8 mouse cellular contexts compared by ENCODE assay signal in the genomic region with DNA sequence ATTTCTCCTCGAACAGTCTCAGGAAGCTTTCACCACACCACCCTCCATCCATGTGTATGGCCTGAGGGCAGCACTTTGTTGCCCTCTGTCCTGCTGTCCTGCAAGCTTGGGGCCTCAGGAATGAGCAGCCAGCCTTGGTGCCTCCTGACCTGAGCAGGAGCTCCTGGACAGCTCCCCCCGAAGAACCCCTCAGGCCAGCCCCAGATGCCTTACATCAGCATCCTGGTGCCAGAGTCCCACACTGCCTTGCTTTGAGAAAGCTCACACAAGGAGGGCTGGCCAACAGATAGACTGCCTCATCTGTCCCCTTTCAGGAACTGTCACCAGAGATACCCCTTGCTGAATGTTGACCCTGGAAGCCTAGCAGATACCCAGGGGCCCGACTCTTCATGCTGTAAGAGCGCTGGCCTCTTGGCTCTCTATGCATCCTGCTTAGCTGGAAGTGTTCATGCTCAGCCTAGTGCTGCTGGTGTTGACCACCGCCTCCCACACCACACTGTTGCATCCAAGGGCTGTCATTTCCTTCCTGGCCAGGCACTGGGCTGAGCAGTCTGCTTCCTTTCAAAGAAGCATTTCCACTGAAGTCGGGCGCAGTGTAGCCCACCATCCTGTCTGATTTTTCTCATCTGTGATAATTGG.
DNase-seq lines count a peak whose midpoint lies in the region; ATAC-seq and TF ChIP-seq lines count a peak whose summit lies in the region.

No protein-coding gene starts in this region.

- no peak overlapping the region for H3K9ac ChIP-seq in intestine, embryonic 14.5 days (ENCODE audit: low read length)
- H3K9ac ChIP-seq in intestine, postnatal 0 days (ENCODE audit: low read depth, low read length): no peak overlapping the region
- no peak overlapping the region for H3K9ac ChIP-seq in hindbrain, embryonic 14.5 days
- no peak overlapping the region for H3K9ac ChIP-seq in liver, adult 2 months (ENCODE audit: low read depth, low read length)

- H3K79me2 ChIP-seq in liver, adult 2 months (ENCODE audit: control insufficient read depth, insufficient read depth, low read length): no peaks in the 10 kb centered on the region

- no peak for TF ChIP-seq CTCF in intestine, postnatal 0 days (IDR thresholded peaks at IDR 0.05; ENCODE audit: low read depth)
- TF ChIP-seq CTCF in liver, adult 2 months (IDR thresholded peaks at IDR 0.05; ENCODE audit: low read depth, low read length): no peak
- TF ChIP-seq CTCF in cerebellum, adult 2 months (IDR thresholded peaks at IDR 0.05; ENCODE audit: borderline replicate concordance, insufficient read depth, low read depth, low read length): no peak

- 45% methylated on average over 7 of the region's 7 CpGs for WGBS in intestine, embryonic 14.5 days
- WGBS in intestine, postnatal 0 days: 58% methylated on average over 7 of the region's 7 CpGs
- 66% methylated on average over 7 of the region's 7 CpGs for WGBS in hindbrain, embryonic 14.5 days
- WGBS in liver, adult 2 months: 71% methylated on average over 7 of the region's 7 CpGs
- WGBS in cerebellum, adult 2 months: 85% methylated on average over 7 of the region's 7 CpGs

- no peak for TF ChIP-seq POLR2A in liver, adult 2 months (IDR thresholded peaks at IDR 0.05; ENCODE audit: extremely low read depth, insufficient read depth, low read length)
- no peak for TF ChIP-seq POLR2A in cerebellum, adult 2 months (IDR thresholded peaks at IDR 0.05; ENCODE audit: borderline replicate concordance, insufficient read depth, low read length)

- H3K4me2 ChIP-seq in intestine, embryonic 14.5 days (ENCODE audit: low read length): no peak overlapping the region
- no peak overlapping the region for H3K4me2 ChIP-seq in intestine, postnatal 0 days (replicated peaks; ENCODE audit: low read depth)
- no peak overlapping the region for H3K4me2 ChIP-seq in hindbrain, embryonic 14.5 days (replicated peaks)

- DNase-seq in intestine, embryonic 14.5 days (ENCODE audit: low spot score): no peak
- no peak for DNase-seq in hindbrain, embryonic 14.5 days (ENCODE audit: low spot score)
- no peak for DNase-seq in liver, adult 2 months (ENCODE audit: extremely low read depth, low read depth, low spot score)
- DNase-seq in cerebellum, adult 2 months: no peak
- no peak for DNase-seq in urinary bladder, postnatal 4 days (ENCODE audit: low spot score in 2 of 2)
- DNase-seq in ovary, adult 18-20 months (ENCODE audit: low spot score): no peak

- H3K27ac ChIP-seq in intestine, embryonic 14.5 days (ENCODE audit: low read depth): peak overlapping the region; percentile 47; the same call in 1 of the 2 replicates
- no peak overlapping the region for H3K27ac ChIP-seq in intestine, postnatal 0 days (ENCODE audit: low read depth, low read length)
- peak overlapping the region; percentile 65 for H3K27ac ChIP-seq in hindbrain, embryonic 14.5 days
- H3K27ac ChIP-seq in liver, adult 2 months (replicated peaks; ENCODE audit: insufficient read depth, low read depth, low read length): peak overlapping the region; percentile 70
- H3K27ac ChIP-seq in cerebellum, adult 2 months (ENCODE audit: insufficient read depth, low read length): no peak overlapping the region

- H3K4me1 ChIP-seq in intestine, embryonic 14.5 days (replicated peaks; ENCODE audit: control insufficient read depth, insufficient read depth, low read length): peaks cover 29% of the 10 kb centered on the region
- H3K4me1 ChIP-seq in intestine, postnatal 0 days (replicated peaks; ENCODE audit: control insufficient read depth, insufficient read depth, low read length): peaks cover 6% of the 10 kb centered on the region; the same call in 1 of the 2 replicates
- H3K4me1 ChIP-seq in hindbrain, embryonic 14.5 days (replicated peaks; ENCODE audit: control insufficient read depth, insufficient read depth, low read length): peaks cover 54% of the 10 kb centered on the region
- peaks cover 2% of the 10 kb centered on the region; the same call in 1 of the 2 replicates for H3K4me1 ChIP-seq in liver, adult 2 months (ENCODE audit: control insufficient read depth, insufficient read depth, low read length)
- peaks cover 10% of the 10 kb centered on the region for H3K4me1 ChIP-seq in cerebellum, adult 2 months (ENCODE audit: control insufficient read depth, insufficient read depth, low read length)

- no peak for ATAC-seq in intestine, embryonic 14.5 days (replicated peaks; ENCODE audit: low FRiP score, low TSS enrichment, low read depth)
- no peak for ATAC-seq in intestine, postnatal 0 days
- no peak for ATAC-seq in hindbrain, embryonic 14.5 days (ENCODE audit: low FRiP score)
- peak; percentile 44; the same call in 1 of the 2 replicates for ATAC-seq in monocyte, adult 5-6 weeks (replicated peaks; ENCODE audit: insufficient number of reproducible peaks, low FRiP score, low TSS enrichment, poor library complexity, severe bottlenecking)

- H3K4me3 ChIP-seq in intestine, embryonic 14.5 days (ENCODE audit: low read depth, low read length): no peak overlapping the region
- no peak overlapping the region for H3K4me3 ChIP-seq in intestine, postnatal 0 days (ENCODE audit: low read depth, low read length)
- no peak overlapping the region for H3K4me3 ChIP-seq in hindbrain, embryonic 14.5 days (replicated peaks; ENCODE audit: low read length)
- no peak overlapping the region for H3K4me3 ChIP-seq in liver, adult 2 months (ENCODE audit: insufficient read depth, low read depth, low read length)
- no peak overlapping the region for H3K4me3 ChIP-seq in cerebellum, adult 2 months (replicated peaks; ENCODE audit: insufficient read depth, low read depth, low read length)

- H3K27me3 ChIP-seq in intestine, embryonic 14.5 days (replicated peaks; ENCODE audit: control insufficient read depth, insufficient read depth, low read length): no peaks in the 10 kb centered on the region
- no peaks in the 10 kb centered on the region for H3K27me3 ChIP-seq in intestine, postnatal 0 days (replicated peaks; ENCODE audit: control insufficient read depth, insufficient read depth, low read length)
- H3K27me3 ChIP-seq in hindbrain, embryonic 14.5 days (ENCODE audit: control insufficient read depth, insufficient read depth, low read length): no peaks in the 10 kb centered on the region
- H3K27me3 ChIP-seq in liver, adult 2 months (ENCODE audit: control insufficient read depth, insufficient read depth, low read length): no peaks in the 10 kb centered on the region
- H3K27me3 ChIP-seq in cerebellum, adult 2 months (ENCODE audit: control insufficient read depth, insufficient read depth, low read length): no peaks in the 10 kb centered on the region

- no peaks in the 10 kb centered on the region for H3K9me3 ChIP-seq in intestine, embryonic 14.5 days (ENCODE audit: control insufficient read depth, low read length)
- no peaks in the 10 kb centered on the region for H3K9me3 ChIP-seq in intestine, postnatal 0 days (ENCODE audit: control insufficient read depth)
- no peaks in the 10 kb centered on the region for H3K9me3 ChIP-seq in hindbrain, embryonic 14.5 days (ENCODE audit: control insufficient read depth, low read length)

- no peaks in the 10 kb centered on the region for H3K36me3 ChIP-seq in intestine, embryonic 14.5 days (ENCODE audit: control insufficient read depth, insufficient read depth, low read length)
- H3K36me3 ChIP-seq in intestine, postnatal 0 days (ENCODE audit: control insufficient read depth, insufficient read depth): no peaks in the 10 kb centered on the region
- H3K36me3 ChIP-seq in hindbrain, embryonic 14.5 days (replicated peaks; ENCODE audit: control insufficient read depth, insufficient read depth): no peaks in the 10 kb centered on the region
- no peaks in the 10 kb centered on the region for H3K36me3 ChIP-seq in liver, adult 2 months (ENCODE audit: control insufficient read depth, insufficient read depth, low read length)

Comparison
In these comparisons a context has a peak if more than half of its experiments do, and no peak if none do; other contexts are left out.
1. H3K27ac ChIP-seq: peak in intestine, embryonic 14.5 days (single experiment), hindbrain, embryonic 14.5 days (single experiment) and liver, adult 2 months (single experiment); none in intestine, postnatal 0 days (single experiment) and cerebellum, adult 2 months (single experiment).